Mouse (Mus musculus): Measurements from ENCODE around the gene Cenpx. TPM values are rescaled to one million over a fixed set of nuclear protein-coding genes. Genes with fewer than 3 reads are reported as not detected.

Cenpx gene
- polyA plus RNA-seq, 1 experiment from 2014 or later: 118 TPM

GRCm38 (mm10) chr11:120744121-120744701 is 30.7 kb upstream of the Cenpx start:
- H3K9ac ChIP-seq (replicated peaks; ENCODE audit: low read length): no peak overlapping the region
- H3K4me1 ChIP-seq (ENCODE audit: control insufficient read depth, insufficient read depth, low read length): no peaks in the 10 kb centered on the region
- 68% methylated on average over 7 of the region's 7 CpGs for WGBS
- no peaks in the 10 kb centered on the region for H3K9me3 ChIP-seq (replicated peaks; ENCODE audit: control insufficient read depth, low read length)
- DNase-seq (ENCODE audit: low spot score) (no peak), ATAC-seq (replicated peaks; ENCODE audit: insufficient number of reproducible peaks, low FRiP score, low TSS enrichment, low read depth) (no peak)
- H3K27ac ChIP-seq (replicated peaks; ENCODE audit: low read depth, low read length): no peak overlapping the region
- H3K4me2 ChIP-seq (ENCODE audit: low read depth, low read length): no peak overlapping the region
- no peaks in the 10 kb centered on the region for H3K36me3 ChIP-seq (replicated peaks; ENCODE audit: control insufficient read depth, insufficient read depth, low read depth, low read length)
- no peaks in the 10 kb centered on the region for H3K27me3 ChIP-seq (ENCODE audit: control insufficient read depth, insufficient read depth, low read length)
- H3K4me3 ChIP-seq (ENCODE audit: low read depth, low read length): no peak overlapping the region

GRCm38 (mm10) chr11:120740981-120741380 is 27.4 kb upstream of the Cenpx start:
- DNase-seq (ENCODE audit: low spot score): no peak
- H3K27ac ChIP-seq (replicated peaks; ENCODE audit: low read depth, low read length): no peak overlapping the region
- H3K4me1 ChIP-seq (ENCODE audit: control insufficient read depth, insufficient read depth, low read length): no peaks in the 10 kb centered on the region
- no peak overlapping the region for H3K9ac ChIP-seq (replicated peaks; ENCODE audit: low read length)
- H3K4me3 ChIP-seq (ENCODE audit: low read depth, low read length): no peak overlapping the region
- no peak for ATAC-seq (replicated peaks; ENCODE audit: insufficient number of reproducible peaks, low FRiP score, low TSS enrichment, low read depth)
- H3K4me2 ChIP-seq (ENCODE audit: low read depth, low read length): no peak overlapping the region
- H3K36me3 ChIP-seq (replicated peaks; ENCODE audit: control insufficient read depth, insufficient read depth, low read depth, low read length): no peaks in the 10 kb centered on the region
- H3K27me3 ChIP-seq (ENCODE audit: control insufficient read depth, insufficient read depth, low read length): no peaks in the 10 kb centered on the region
- 90% methylated on average over 5 of the region's 5 CpGs for WGBS
- H3K9me3 ChIP-seq (replicated peaks; ENCODE audit: control insufficient read depth, low read length): no peaks in the 10 kb centered on the region

GRCm38 (mm10) chr11:120736424-120736823 is 22.9 kb upstream of the Cenpx start:
- H3K9ac ChIP-seq (replicated peaks; ENCODE audit: low read length): no peak overlapping the region
- no peaks in the 10 kb centered on the region for H3K36me3 ChIP-seq (replicated peaks; ENCODE audit: control insufficient read depth, insufficient read depth, low read depth, low read length)
- ATAC-seq (replicated peaks; ENCODE audit: insufficient number of reproducible peaks, low FRiP score, low TSS enrichment, low read depth) (no peak), DNase-seq (ENCODE audit: low spot score) (no peak)
- H3K4me2 ChIP-seq (ENCODE audit: low read depth, low read length): no peak overlapping the region
- no peak overlapping the region for H3K4me3 ChIP-seq (ENCODE audit: low read depth, low read length)
- no peaks in the 10 kb centered on the region for H3K4me1 ChIP-seq (ENCODE audit: control insufficient read depth, insufficient read depth, low read length)
- H3K27ac ChIP-seq (replicated peaks; ENCODE audit: low read depth, low read length): no peak overlapping the region
- no peaks in the 10 kb centered on the region for H3K27me3 ChIP-seq (ENCODE audit: control insufficient read depth, insufficient read depth, low read length)
- no peaks in the 10 kb centered on the region for H3K9me3 ChIP-seq (replicated peaks; ENCODE audit: control insufficient read depth, low read length)
- 73% methylated on average over 6 of the region's 6 CpGs for WGBS

- H3K4me2 ChIP-seq (ENCODE audit: low read depth, low read length): no peak overlapping the region
- H3K9ac ChIP-seq (replicated peaks; ENCODE audit: low read length): no peak overlapping the region
- 67% methylated on average over 6 of the region's 6 CpGs for WGBS
- no peak overlapping the region for H3K4me3 ChIP-seq (ENCODE audit: low read depth, low read length)
- no peaks in the 10 kb centered on the region for H3K9me3 ChIP-seq (replicated peaks; ENCODE audit: control insufficient read depth, low read length)
- no peak for ATAC-seq (replicated peaks; ENCODE audit: insufficient number of reproducible peaks, low FRiP score, low TSS enrichment, low read depth)
- no peaks in the 10 kb centered on the region for H3K4me1 ChIP-seq (ENCODE audit: control insufficient read depth, insufficient read depth, low read length)
- DNase-seq (ENCODE audit: low spot score): no peak
- no peaks in the 10 kb centered on the region for H3K36me3 ChIP-seq (replicated peaks; ENCODE audit: control insufficient read depth, insufficient read depth, low read depth, low read length)
- no peak overlapping the region for H3K27ac ChIP-seq (replicated peaks; ENCODE audit: low read depth, low read length)
- no peaks in the 10 kb centered on the region for H3K27me3 ChIP-seq (ENCODE audit: control insufficient read depth, insufficient read depth, low read length)
These were observed 20.0 kb upstream of the Cenpx start for GRCm38 (mm10) chr11:120733521-120733920.

- H3K4me1 ChIP-seq (ENCODE audit: control insufficient read depth, insufficient read depth, low read length): no peaks in the 10 kb centered on the region
- no peaks in the 10 kb centered on the region for H3K9me3 ChIP-seq (replicated peaks; ENCODE audit: control insufficient read depth, low read length)
- no peak for ATAC-seq (replicated peaks; ENCODE audit: insufficient number of reproducible peaks, low FRiP score, low TSS enrichment, low read depth)
- H3K4me3 ChIP-seq (ENCODE audit: low read depth, low read length): no peak within 1 kb of the TSS
- 75% methylated on average over 12 of the region's 12 CpGs for WGBS
- no peak within 1 kb of the TSS for H3K4me2 ChIP-seq (ENCODE audit: low read depth, low read length)
- no peak for DNase-seq (ENCODE audit: low spot score)
- no peaks in the 10 kb centered on the region; the same call in 1 of the 2 replicates for H3K27me3 ChIP-seq (ENCODE audit: control insufficient read depth, insufficient read depth, low read length)
- H3K36me3 ChIP-seq (replicated peaks; ENCODE audit: control insufficient read depth, insufficient read depth, low read depth, low read length): no peaks in the 10 kb centered on the region
- H3K9ac ChIP-seq (replicated peaks; ENCODE audit: low read length): no peak within 1 kb of the TSS; the same call in 1 of the 2 replicates
- no peak within 1 kb of the TSS for H3K27ac ChIP-seq (replicated peaks; ENCODE audit: low read depth, low read length)
These were observed 18.5 kb upstream of the Cenpx start, which contains the start of gene Cbr2 for GRCm38 (mm10) chr11:120731858-120732680. Gene Cbr2, minus strand, starts transcription at chr11:120732114.

- no peak overlapping the region for H3K27ac ChIP-seq (replicated peaks; ENCODE audit: low read depth, low read length)
- H3K36me3 ChIP-seq (replicated peaks; ENCODE audit: control insufficient read depth, insufficient read depth, low read depth, low read length): no peaks in the 10 kb centered on the region
- ATAC-seq (replicated peaks; ENCODE audit: insufficient number of reproducible peaks, low FRiP score, low TSS enrichment, low read depth): no peak
- no peak for DNase-seq (ENCODE audit: low spot score)
- H3K4me3 ChIP-seq (ENCODE audit: low read depth, low read length): no peak overlapping the region
- WGBS: 94% methylated on average over 1 of the region's 1 CpGs
- no peaks in the 10 kb centered on the region for H3K9me3 ChIP-seq (replicated peaks; ENCODE audit: control insufficient read depth, low read length)
- H3K4me2 ChIP-seq (ENCODE audit: low read depth, low read length): no peak overlapping the region
- no peaks in the 10 kb centered on the region; the same call in 1 of the 2 replicates for H3K27me3 ChIP-seq (ENCODE audit: control insufficient read depth, insufficient read depth, low read length)
- no peaks in the 10 kb centered on the region for H3K4me1 ChIP-seq (ENCODE audit: control insufficient read depth, insufficient read depth, low read length)
- H3K9ac ChIP-seq (replicated peaks; ENCODE audit: low read length): no peak overlapping the region
These were observed 17.9 kb upstream of the Cenpx start for GRCm38 (mm10) chr11:120731395-120731794.

GRCm38 (mm10) chr11:120730331-120730870 is 16.9 kb upstream of the Cenpx start:
- no peak overlapping the region for H3K9ac ChIP-seq (replicated peaks; ENCODE audit: low read length)
- no peak overlapping the region for H3K4me2 ChIP-seq (ENCODE audit: low read depth, low read length)
- H3K9me3 ChIP-seq (replicated peaks; ENCODE audit: control insufficient read depth, low read length): no peaks in the 10 kb centered on the region
- DNase-seq (ENCODE audit: low spot score) (no peak), ATAC-seq (replicated peaks; ENCODE audit: insufficient number of reproducible peaks, low FRiP score, low TSS enrichment, low read depth) (no peak)
- no peaks in the 10 kb centered on the region for H3K36me3 ChIP-seq (replicated peaks; ENCODE audit: control insufficient read depth, insufficient read depth, low read depth, low read length)
- WGBS: 89% methylated on average over 10 of the region's 10 CpGs
- H3K27ac ChIP-seq (replicated peaks; ENCODE audit: low read depth, low read length): no peak overlapping the region
- no peak overlapping the region for H3K4me3 ChIP-seq (ENCODE audit: low read depth, low read length)
- no peaks in the 10 kb centered on the region; the same call in 1 of the 2 replicates for H3K27me3 ChIP-seq (ENCODE audit: control insufficient read depth, insufficient read depth, low read length)
- H3K4me1 ChIP-seq (ENCODE audit: control insufficient read depth, insufficient read depth, low read length): no peaks in the 10 kb centered on the region

Measured in embryonic facial prominence, embryonic 11.5 days (tissue).